Mouse (Mus musculus) adrenal gland, adult 2 months (tissue): Measurements from ENCODE around the gene Jund. TPM values are rescaled to one million over a fixed set of nuclear protein-coding genes. Genes with fewer than 3 reads are reported as not detected.

Source experiments
- polyA plus RNA-seq: library from polyadenylated mRNA; depleted of rRNA; stranded (reverse); fragments of >200 nt; gene quantifications from 2 replicates; pipeline ENCODE4 v1.2.3, GENCODE M21; 2012; rRNA removed
- total RNA-seq, 2 experiments: library from RNA; stranded (reverse); gene quantifications; 2 replicates each; pipeline ENCODE4 v1.2.3; 2021

Jund gene
- total and polyA plus RNA-seq, 3 experiments: 214 to 1,009 (median 246) TPM

Other genes starting within 250 kb of the Jund start
- gene Klhl26, start 222.0 kb upstream of the Jund start, total RNA-seq: 10 to 100 TPM; 21.7 to 25.8 TPM
- 119 and 121 TPM in 2 replicates for gene Klhl26, start 222.0 kb upstream of the Jund start, polyA plus RNA-seq
- 10 to 100 TPM; 16.8 to 24.3 TPM for gene Tmem59l, start 211.6 kb upstream of the Jund start, total RNA-seq
- gene Tmem59l, start 211.6 kb upstream of the Jund start, polyA plus RNA-seq: 42.9 and 55.8 TPM in 2 replicates
- gene Crlf1, start 205.8 kb upstream of the Jund start, total RNA-seq: 1 to 10 TPM in 1 of 2 experiments, under 1 TPM in 1; 0.58 to 1.4 TPM
- gene Crlf1, start 205.8 kb upstream of the Jund start, polyA plus RNA-seq: 0.58 and 1.2 TPM in 2 replicates
- 100 to 1,000 TPM; 148 to 164 TPM for gene Rex1bd, start 192.2 kb upstream of the Jund start, total RNA-seq
- gene Rex1bd, start 192.2 kb upstream of the Jund start, polyA plus RNA-seq: 327 and 373 TPM in 2 replicates
- 1,000 to 10,000 TPM; 1,627 to 1,685 TPM for gene Uba52, start 188.1 kb upstream of the Jund start, total RNA-seq
- 619 and 1,322 TPM in 2 replicates for gene Uba52, start 188.1 kb upstream of the Jund start, polyA plus RNA-seq
- 100 to 1,000 TPM; 269 to 287 TPM for gene Fkbp8, start 171.2 kb upstream of the Jund start, total RNA-seq
- gene Fkbp8, start 171.2 kb upstream of the Jund start, polyA plus RNA-seq: 602 and 610 TPM in 2 replicates
- gene Kxd1, start 171.0 kb upstream of the Jund start, total RNA-seq: 10 to 100 TPM; 75.9 to 82.8 TPM
- gene Kxd1, start 171.0 kb upstream of the Jund start, polyA plus RNA-seq: 83.0 and 87.3 TPM in 2 replicates
- 10 to 100 TPM; 26.1 to 29.6 TPM for gene Ell, start 159.5 kb upstream of the Jund start, total RNA-seq
- 31.1 and 36.1 TPM in 2 replicates for gene Ell, start 159.5 kb upstream of the Jund start, polyA plus RNA-seq
- 100 to 1,000 TPM; 103 to 199 TPM for gene Isyna1, start 104.6 kb upstream of the Jund start, total RNA-seq
- 344 and 376 TPM in 2 replicates for gene Isyna1, start 104.6 kb upstream of the Jund start, polyA plus RNA-seq
- gene Ssbp4, start 90.1 kb upstream of the Jund start, total RNA-seq: 100 to 1,000 TPM in 1 of 2 experiments, 10 to 100 TPM in 1; 76.2 to 110 TPM
- 476 and 593 TPM in 2 replicates for gene Ssbp4, start 90.1 kb upstream of the Jund start, polyA plus RNA-seq
- 1 to 10 TPM; 1.8 to 3.6 TPM for gene Lrrc25, start 82.8 kb upstream of the Jund start, total RNA-seq
- 8.4 and 11.1 TPM in 2 replicates for gene Lrrc25, start 82.8 kb upstream of the Jund start, polyA plus RNA-seq
- gene Gdf15, start 66.5 kb upstream of the Jund start, total RNA-seq: 10 to 100 TPM in 1 of 2 experiments, 1 to 10 TPM in 1; 1.3 to 44.6 TPM
- gene Gdf15, start 66.5 kb upstream of the Jund start, polyA plus RNA-seq: 18.5 and 22.2 TPM in 2 replicates
- gene Pgpep1, start 38.6 kb upstream of the Jund start, total RNA-seq: 100 to 1,000 TPM; 115 to 127 TPM
- 115 and 117 TPM in 2 replicates for gene Pgpep1, start 38.6 kb upstream of the Jund start, polyA plus RNA-seq
- 10 to 100 TPM; 65.2 to 88.5 TPM for gene Lsm4, start 25.7 kb upstream of the Jund start, total RNA-seq
- 81.3 and 112 TPM in 2 replicates for gene Lsm4, start 25.7 kb upstream of the Jund start, polyA plus RNA-seq
- under 1 TPM in 1 of 2 experiments, not detected in 1; 0.12 TPM for gene Iqcn, start 4.5 kb downstream of the Jund start, total RNA-seq
- gene Iqcn, start 4.5 kb downstream of the Jund start, polyA plus RNA-seq: 0.25 and 0.28 TPM in 2 replicates
- under 1 TPM in 1 of 2 experiments, not detected in 1; 0.69 TPM for gene Gm3336, start 19.6 kb downstream of the Jund start, total RNA-seq
- gene Gm3336, start 19.6 kb downstream of the Jund start, polyA plus RNA-seq: 0.51 and 0.97 TPM in 2 replicates
- gene Pde4c, start 24.8 kb downstream of the Jund start, total RNA-seq: 1 to 10 TPM in 1 of 2 experiments, under 1 TPM in 1; 0.76 to 1.0 TPM
- 2.9 and 3.3 TPM in 2 replicates for gene Pde4c, start 24.8 kb downstream of the Jund start, polyA plus RNA-seq
- 10 to 100 TPM; 49.1 to 85.5 TPM for gene Rab3a, start 55.7 kb downstream of the Jund start, total RNA-seq
- gene Rab3a, start 55.7 kb downstream of the Jund start, polyA plus RNA-seq: 141 and 152 TPM in 2 replicates
- 100 to 1,000 TPM; 108 to 132 TPM for gene Mpv17l2, start 62.0 kb downstream of the Jund start, total RNA-seq
- 359 and 417 TPM in 2 replicates for gene Mpv17l2, start 62.0 kb downstream of the Jund start, polyA plus RNA-seq
- 10 to 100 TPM; 37.2 to 49.0 TPM for gene Pik3r2, start 77.8 kb downstream of the Jund start, total RNA-seq
- 296 and 305 TPM in 2 replicates for gene Pik3r2, start 77.8 kb downstream of the Jund start, polyA plus RNA-seq
- gene Mast3, start 106.1 kb downstream of the Jund start, total RNA-seq: 10 to 100 TPM; 18.9 to 20.5 TPM
- gene Mast3, start 106.1 kb downstream of the Jund start, polyA plus RNA-seq: 91.5 and 91.7 TPM in 2 replicates
- under 1 TPM in 1 of 2 experiments, not detected in 1; 0.10 TPM for gene Il12rb1, start 109.5 kb downstream of the Jund start, total RNA-seq
- 0.28 and 0.41 TPM in 2 replicates for gene Il12rb1, start 109.5 kb downstream of the Jund start, polyA plus RNA-seq
- 10 to 100 TPM in 1 of 2 experiments, 1 to 10 TPM in 1; 9.0 to 10.8 TPM for gene Arrdc2, start 140.8 kb downstream of the Jund start, total RNA-seq
- gene Arrdc2, start 140.8 kb downstream of the Jund start, polyA plus RNA-seq: 60.7 and 72.6 TPM in 2 replicates
- 1 to 10 TPM; 1.6 to 5.0 TPM for gene Kcnn1, start 164.3 kb downstream of the Jund start, total RNA-seq
- 10.0 and 12.9 TPM in 2 replicates for gene Kcnn1, start 164.3 kb downstream of the Jund start, polyA plus RNA-seq
- 10 to 100 TPM; 65.0 TPM for gene Ccdc124, start 175.0 kb downstream of the Jund start, total RNA-seq
- gene Ccdc124, start 175.0 kb downstream of the Jund start, polyA plus RNA-seq: 52.5 and 58.3 TPM in 2 replicates
- gene Slc5a5, start 193.8 kb downstream of the Jund start, total RNA-seq: under 1 TPM in 1 of 2 experiments, not detected in 1; 0.10 TPM
- 0.12 and 0.26 TPM in 2 replicates for gene Slc5a5, start 193.8 kb downstream of the Jund start, polyA plus RNA-seq
- 1,000 to 10,000 TPM; 1,392 to 1,465 TPM for gene Rpl18a, start 198.5 kb downstream of the Jund start, total RNA-seq
- gene Rpl18a, start 198.5 kb downstream of the Jund start, polyA plus RNA-seq: 4,067 and 4,322 TPM in 2 replicates
- 10 to 100 TPM; 30.7 to 35.6 TPM for gene Map1s, start 207.0 kb downstream of the Jund start, total RNA-seq
- gene Map1s, start 207.0 kb downstream of the Jund start, polyA plus RNA-seq: 100 and 105 TPM in 2 replicates